Mouse (Mus musculus) liver, embryonic 11.5 days (tissue): ENCODE data around the gene Chia1. TPM values are rescaled to one million over a fixed set of nuclear protein-coding genes. Genes with fewer than 3 reads are reported as not detected.
"Not testable (repeated sequence)": the region's sequence is repeated elsewhere in the genome, so short reads cannot be mapped to it uniquely, and the experiment has no call there.

Experiments
- ATAC-seq: fragments of 200-750 bp; cut with Nextera tagmentation; replicated peaks from 2 replicates; pipeline ENCODE4 v1.8.0; 2017; ENCODE audit warnings: moderate number of reproducible peaks, mild to moderate bottlenecking, moderate TSS enrichment, moderate library complexity; ENCODE audit not compliant: low FRiP score
- DNase-seq: peaks from one replicate; pipeline ENCODE4 v3.0.0-alpha.2; 2017; ENCODE audit warnings: low spot score
- H3K27ac ChIP-seq: fragments of 300-500 bp; sonication (generic); 2 replicates; pipeline ENCODE4 v1.5.1; 2014; ENCODE audit warnings: mild to moderate bottlenecking, low read depth, low read length, control low read depth
- H3K27me3 ChIP-seq: fragments of 300-500 bp; sonication (generic); replicated peaks from 2 replicates; pipeline ENCODE4 v1.6.1; 2014; ENCODE audit warnings: low read length, mixed read lengths; ENCODE audit not compliant: control insufficient read depth, insufficient read depth
- H3K36me3 ChIP-seq: fragments of 300-500 bp; sonication (generic); 2 replicates; pipeline ENCODE4 v1.6.1; 2014; ENCODE audit warnings: mild to moderate bottlenecking, low read length, moderate library complexity, mixed read lengths; ENCODE audit not compliant: control insufficient read depth, insufficient read depth
- H3K4me1 ChIP-seq: fragments of 300-500 bp; sonication (generic); replicated peaks from 2 replicates; pipeline ENCODE4 v1.6.1; 2014; ENCODE audit warnings: low read length, mixed read lengths; ENCODE audit not compliant: control insufficient read depth, insufficient read depth
- H3K4me2 ChIP-seq: fragments of 300-500 bp; sonication (generic); 2 replicates; pipeline ENCODE4 v1.6.1; 2014; ENCODE audit warnings: mild to moderate bottlenecking, control low read depth, moderate library complexity
- H3K4me3 ChIP-seq: fragments of 300-500 bp; sonication (generic); 2 replicates; pipeline ENCODE4 v1.5.1; 2014; ENCODE audit warnings: low read depth, low read length, control low read depth
- H3K9ac ChIP-seq: fragments of 300-500 bp; sonication (generic); 2 replicates; pipeline ENCODE4 v1.6.1; 2014; ENCODE audit warnings: low read depth, low read length, control low read depth
- H3K9me3 ChIP-seq: fragments of 300-500 bp; sonication (generic); 2 replicates; pipeline ENCODE4 v1.6.1; 2016; ENCODE audit warnings: low read length, inconsistent platforms, mixed read lengths; ENCODE audit not compliant: control insufficient read depth
- WGBS: fragments of 180-500 bp; shearing (Covaris S2); extraction: QIAGEN DNeasy Blood & Tissue Kit; methylation state at CpG from one replicate; pipeline ENCODE4 v1.1.7; 2014; 5-methylcytosine and 5-hydroxymethylcytosine counted together
- polyA plus RNA-seq: library from polyadenylated mRNA; unstranded; fragments of >200 nt; fragmentation: Nextera tagmentation; extraction: Ambion mirVana; gene quantifications from 2 replicates; pipeline ENCODE4 v1.2.1, GENCODE M21; 2014

The Chia1 gene
- polyA plus RNA-seq: not detected in 2 replicates

GRCm38 (mm10) chr3:106112929-106113328 is at the start of gene Chia1:
Gene Chia1 (plus strand): TSS chr3:106113229.
- Histone ChIP-seq H3K4me1 (no peaks in the 10 kb centered on the region), H3K9ac (no peak within 1 kb of the TSS), H3K9me3 (peaks cover 2% of the 10 kb centered on the region; the same call in 1 of the 2 replicates), H3K4me2 (no peak within 1 kb of the TSS), H3K27ac (no peak within 1 kb of the TSS), H3K4me3 (no peak within 1 kb of the TSS), H3K36me3 (no peaks in the 10 kb centered on the region), H3K27me3 (no peaks in the 10 kb centered on the region)
- ATAC-seq: no peak
- WGBS: 76% methylated on average over 3 of the region's 3 CpGs
- DNase-seq: no peak

GRCm38 (mm10) chr3:106067707-106068106 is 45.3 kb upstream of the Chia1 start:
- not testable (repeated sequence) for H3K9ac ChIP-seq, H3K27me3 ChIP-seq, H3K4me1 ChIP-seq, H3K9me3 ChIP-seq, DNase-seq, H3K27ac ChIP-seq, H3K4me3 ChIP-seq, H3K4me2 ChIP-seq, H3K36me3 ChIP-seq, ATAC-seq
- WGBS: 33% methylated on average over 5 of the region's 5 CpGs

GRCm38 (mm10) chr3:106070994-106071393 is 42.0 kb upstream of the Chia1 start:
- Histone ChIP-seq H3K4me3 (no peak overlapping the region), H3K9ac (no peak overlapping the region), H3K9me3 (no peaks in the 10 kb centered on the region), H3K4me2 (no peak overlapping the region), H3K27me3 (no peaks in the 10 kb centered on the region), H3K4me1 (no peaks in the 10 kb centered on the region), H3K36me3 (no peaks in the 10 kb centered on the region), H3K27ac (no peak overlapping the region)
- ATAC-seq (no peak), DNase-seq (no peak)
- WGBS: 67% methylated on average over 2 of the region's 2 CpGs

- no peak for ATAC-seq
- Histone ChIP-seq H3K4me1 (no peaks in the 10 kb centered on the region), H3K4me3 (no peak overlapping the region), H3K27ac (no peak overlapping the region), H3K9me3 (no peaks in the 10 kb centered on the region), H3K4me2 (no peak overlapping the region), H3K9ac (no peak overlapping the region), H3K36me3 (no peaks in the 10 kb centered on the region), H3K27me3 (no peaks in the 10 kb centered on the region)
- 80% methylated on average over 1 of the region's 1 CpGs for WGBS
- DNase-seq: no peak
Observed at GRCm38 (mm10) chr3:106074824-106075223, 38.2 kb upstream of the Chia1 start.

GRCm38 (mm10) chr3:106126999-106127398 is 14.0 kb downstream of the Chia1 start:
- Histone ChIP-seq H3K36me3 (no peaks in the 10 kb centered on the region), H3K4me1 (no peaks in the 10 kb centered on the region), H3K9ac (no peak overlapping the region), H3K4me3 (no peak overlapping the region), H3K27me3 (no peaks in the 10 kb centered on the region), H3K9me3 (peaks cover 2% of the 10 kb centered on the region; the same call in 1 of the 2 replicates), H3K4me2 (no peak overlapping the region), H3K27ac (no peak overlapping the region)
- DNase-seq (no peak), ATAC-seq (no peak; the same call in 1 of the 2 replicates)

- ATAC-seq: no peak
Observed at GRCm38 (mm10) chr3:106128807-106129493, 15.9 kb downstream of the Chia1 start.

GRCm38 (mm10) chr3:106131690-106132089 is 18.7 kb downstream of the Chia1 start:
- Histone ChIP-seq H3K4me3 (no peak overlapping the region), H3K9ac (no peak overlapping the region), H3K27me3 (no peaks in the 10 kb centered on the region), H3K4me1 (no peaks in the 10 kb centered on the region), H3K9me3 (peaks cover 2% of the 10 kb centered on the region; the same call in 1 of the 2 replicates), H3K36me3 (no peaks in the 10 kb centered on the region), H3K27ac (no peak overlapping the region), H3K4me2 (no peak overlapping the region)
- WGBS: 64% methylated on average over 5 of the region's 5 CpGs
- DNase-seq (no peak), ATAC-seq (no peak)

More at GRCm38 (mm10) chr3:106128807-106129493, 15.9 kb downstream of the Chia1 start:
- DNase-seq: no peak
- Histone ChIP-seq H3K36me3 (no peaks in the 10 kb centered on the region), H3K4me3 (no peak overlapping the region), H3K27ac (no peak overlapping the region), H3K4me2 (no peak overlapping the region), H3K9me3 (peaks cover 2% of the 10 kb centered on the region; the same call in 1 of the 2 replicates), H3K4me1 (no peaks in the 10 kb centered on the region), H3K9ac (no peak overlapping the region), H3K27me3 (no peaks in the 10 kb centered on the region)
- WGBS: 64% methylated on average over 4 of the region's 4 CpGs

- Histone ChIP-seq H3K36me3 (no peaks in the 10 kb centered on the region), H3K9me3 (peaks cover 10% of the 10 kb centered on the region), H3K9ac (no peak overlapping the region), H3K4me1 (no peaks in the 10 kb centered on the region), H3K4me2 (no peak overlapping the region), H3K4me3 (no peak overlapping the region), H3K27me3 (no peaks in the 10 kb centered on the region), H3K27ac (no peak overlapping the region)
- ATAC-seq (peak; percentile 46), DNase-seq (no peak)
- 84% methylated on average over 10 of the region's 10 CpGs for WGBS
Observed at GRCm38 (mm10) chr3:106144081-106144480, 31.1 kb downstream of the Chia1 start.

GRCm38 (mm10) chr3:106154413-106154812 is 41.4 kb downstream of the Chia1 start:
- H3K27ac ChIP-seq: no peak overlapping the region
- H3K9ac ChIP-seq: no peak overlapping the region
- no peak overlapping the region for H3K4me2 ChIP-seq
- no peaks in the 10 kb centered on the region for H3K27me3 ChIP-seq
- WGBS: 76% methylated on average over 2 of the region's 2 CpGs
- H3K36me3 ChIP-seq: no peaks in the 10 kb centered on the region
- ATAC-seq (no peak), DNase-seq (no peak)
- no peak overlapping the region for H3K4me3 ChIP-seq
- H3K4me1 ChIP-seq: no peaks in the 10 kb centered on the region
- no peaks in the 10 kb centered on the region for H3K9me3 ChIP-seq
